Mouse (Mus musculus) NIH3T3 (cell line): Measurements from ENCODE around the gene Mn1.

Experiments used
- DNase-seq: peaks from one replicate; pipeline ENCODE4 v3.0.0-alpha.2; 2012; ENCODE audit warnings: low read depth

Gene Mn1

DNA sequence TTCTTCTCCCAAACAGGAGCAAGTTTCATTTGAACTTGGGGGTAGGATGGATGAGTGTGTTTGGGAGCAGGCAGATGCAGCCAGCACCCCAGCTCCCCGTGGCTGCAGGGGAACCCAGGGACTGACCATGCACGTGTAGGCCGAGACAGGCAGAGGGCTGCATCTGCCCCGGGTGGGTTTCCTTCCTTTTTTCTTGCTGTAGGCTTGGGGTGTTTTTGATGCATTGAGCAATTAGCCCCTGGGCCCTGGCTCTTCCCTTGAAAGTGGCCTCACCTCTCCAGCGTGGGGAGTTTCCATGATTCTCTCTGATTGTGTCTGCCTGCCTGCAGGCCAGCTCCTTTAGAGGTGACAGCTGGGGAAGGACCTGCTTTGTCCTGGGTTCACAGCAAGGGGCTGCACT, 15.7 kb downstream of the Mn1 start:
- no peak for DNase-seq

DNA sequence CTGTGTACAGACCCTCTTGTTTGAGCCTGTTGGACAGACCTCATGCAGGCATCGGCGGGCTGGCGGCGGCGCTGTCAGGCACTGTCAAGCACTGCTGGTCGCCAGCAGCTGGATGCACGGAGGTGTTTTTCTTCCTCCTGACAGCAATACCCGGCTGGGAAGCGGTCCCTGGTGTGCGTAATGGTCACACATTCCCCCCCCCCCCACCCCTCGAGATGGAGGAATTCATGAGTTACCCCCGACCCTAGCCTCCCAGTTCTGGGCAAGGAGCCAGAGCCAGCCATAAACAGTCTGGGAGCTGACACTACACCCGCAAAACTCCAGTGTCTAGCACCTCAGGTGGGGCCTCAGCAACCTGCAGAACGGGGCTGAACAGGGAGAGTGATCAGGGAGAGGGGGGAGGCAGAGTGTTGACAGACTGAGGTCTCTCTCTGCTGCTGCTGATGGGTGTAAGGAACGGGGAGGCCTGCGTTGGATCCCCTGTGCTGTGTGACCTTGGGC, 17.2 kb downstream of the Mn1 start:
- DNase-seq = no peak

DNA sequence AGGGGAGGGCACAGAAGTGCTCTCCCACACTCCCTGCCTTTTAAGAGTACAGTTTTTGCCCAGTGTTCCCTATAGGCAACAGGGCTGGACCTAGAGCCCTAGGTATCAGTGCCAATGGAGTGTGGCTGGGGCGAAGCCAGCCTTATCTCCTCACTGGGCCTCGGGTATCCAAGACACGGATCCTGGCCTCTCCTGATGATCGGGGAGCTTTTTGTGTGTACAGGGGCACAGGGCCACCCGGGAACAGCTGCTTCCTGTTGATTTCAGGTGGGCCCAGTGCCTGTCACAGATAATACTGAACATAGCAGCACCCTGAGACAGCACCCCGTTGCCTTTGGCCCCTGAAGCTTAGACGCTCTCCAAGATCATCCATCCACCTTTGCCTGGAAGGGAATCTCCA, 19.1 kb downstream of the Mn1 start:
- no peak for DNase-seq

DNA sequence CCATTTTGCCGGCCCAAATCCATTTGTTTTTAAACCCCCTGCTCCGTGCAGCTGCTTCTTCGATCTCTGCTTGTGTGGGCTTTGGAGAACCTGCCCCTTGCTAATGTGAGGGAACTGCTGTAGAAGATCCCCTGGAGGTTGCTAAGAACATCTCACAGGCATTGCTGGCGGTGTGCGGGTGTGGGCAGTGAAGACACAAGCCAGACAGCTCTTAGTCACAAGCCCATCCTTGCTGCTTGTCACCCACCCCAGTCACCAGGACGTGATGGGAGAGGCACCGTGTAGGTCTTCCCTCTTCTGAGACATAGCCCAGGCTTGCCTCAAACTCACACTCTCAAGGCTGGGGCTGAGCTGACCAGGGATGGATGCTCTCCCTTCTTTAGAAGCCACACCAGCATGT, 20.0 kb downstream of the Mn1 start:
- DNase-seq = no peak

DNA sequence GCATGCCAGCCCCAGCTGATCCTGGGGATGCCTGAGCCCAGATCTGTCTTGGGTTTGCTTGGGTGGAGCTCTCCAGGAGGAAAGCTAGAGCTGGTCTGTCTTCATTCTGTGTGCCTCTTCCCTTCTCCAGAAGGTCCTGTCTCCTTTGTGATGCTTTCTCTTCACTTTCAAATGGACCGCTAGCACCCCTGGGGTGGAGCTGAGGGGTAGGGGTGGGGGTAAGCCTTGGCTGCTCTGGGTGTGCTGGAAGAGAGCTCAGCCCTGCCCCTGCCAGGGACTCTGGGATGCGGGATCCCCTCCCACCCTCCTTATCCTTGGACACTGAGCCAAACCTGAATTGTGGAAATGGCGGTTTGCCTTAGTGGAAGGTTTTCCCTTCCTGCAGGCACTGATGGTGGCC, 21.2 kb downstream of the Mn1 start:
- no peak for DNase-seq

DNA sequence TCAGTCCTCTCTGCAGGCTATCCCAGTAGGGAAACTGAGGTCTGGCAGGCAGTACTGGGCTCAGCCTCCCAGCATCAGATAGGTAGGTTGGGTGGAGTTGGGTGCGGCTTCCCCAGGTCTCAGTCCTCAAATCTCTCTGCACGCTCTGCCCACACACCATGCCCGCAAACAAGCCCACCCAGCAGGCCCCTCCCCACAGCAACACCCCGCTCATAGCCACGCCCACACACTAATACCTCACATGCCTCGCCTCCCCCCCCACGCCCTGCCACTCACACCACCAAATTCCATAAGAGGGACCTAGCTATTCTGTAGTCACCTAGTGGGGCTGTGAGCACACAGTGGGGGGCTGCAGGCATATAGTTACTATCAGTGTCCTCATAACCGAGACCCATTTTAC, 21.7 kb downstream of the Mn1 start:
- no peak for DNase-seq

DNA sequence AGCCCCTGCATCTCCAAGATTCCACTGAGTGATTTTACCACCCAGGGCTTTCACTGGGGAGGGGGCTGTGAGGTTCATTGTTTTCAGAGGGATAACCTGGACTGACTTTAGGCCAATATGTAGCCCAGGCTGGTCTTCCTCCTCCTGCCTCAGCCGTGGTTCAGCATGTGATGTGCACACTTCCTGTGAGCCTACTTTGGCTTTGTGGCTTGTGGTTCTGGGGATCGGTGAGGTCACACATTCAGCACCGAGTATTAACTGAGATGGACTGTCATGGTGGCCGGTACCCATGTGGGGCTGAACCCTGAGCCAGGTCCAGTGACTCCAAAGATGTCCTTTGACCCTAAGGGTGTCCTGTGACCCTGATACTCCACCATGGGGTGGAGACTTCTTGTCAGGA, 23.1 kb downstream of the Mn1 start:
- DNase-seq = no peak

DNA sequence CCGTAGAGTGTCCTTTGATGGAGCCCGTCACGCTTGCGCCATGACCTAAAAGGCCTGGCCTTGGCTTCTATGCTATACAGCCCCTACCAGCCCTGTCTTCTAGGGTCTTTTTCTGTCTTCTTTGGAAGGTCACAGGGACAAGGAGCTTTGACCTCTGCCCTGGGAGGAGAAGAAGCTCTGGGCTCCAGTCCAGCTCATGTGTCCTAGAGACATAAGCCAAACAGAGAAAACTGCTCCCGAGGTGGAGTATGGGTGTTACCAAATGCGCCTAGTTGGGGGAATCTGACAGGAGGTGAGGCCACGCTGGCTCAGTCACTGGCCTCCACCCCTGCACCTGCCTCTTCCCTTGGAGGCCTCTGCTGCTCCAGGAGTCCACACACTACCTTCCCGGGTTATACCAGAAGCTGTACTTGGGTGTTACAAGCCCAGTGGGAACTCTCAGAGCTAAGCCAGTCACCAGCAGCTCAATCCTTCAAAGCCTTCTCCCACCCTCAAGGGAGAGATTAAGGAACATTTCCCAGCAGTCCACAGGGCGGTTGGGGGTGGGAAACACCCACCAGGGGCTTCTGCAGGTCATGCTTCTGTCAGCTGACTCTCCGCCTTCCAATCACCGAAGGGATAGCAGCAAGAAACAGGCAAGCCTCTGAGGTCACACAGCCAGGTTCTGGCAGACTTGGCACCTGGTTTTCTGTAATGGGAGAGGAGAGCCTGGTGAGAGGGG, 25.1 kb downstream of the Mn1 start:
- DNase-seq = no peak

DNA sequence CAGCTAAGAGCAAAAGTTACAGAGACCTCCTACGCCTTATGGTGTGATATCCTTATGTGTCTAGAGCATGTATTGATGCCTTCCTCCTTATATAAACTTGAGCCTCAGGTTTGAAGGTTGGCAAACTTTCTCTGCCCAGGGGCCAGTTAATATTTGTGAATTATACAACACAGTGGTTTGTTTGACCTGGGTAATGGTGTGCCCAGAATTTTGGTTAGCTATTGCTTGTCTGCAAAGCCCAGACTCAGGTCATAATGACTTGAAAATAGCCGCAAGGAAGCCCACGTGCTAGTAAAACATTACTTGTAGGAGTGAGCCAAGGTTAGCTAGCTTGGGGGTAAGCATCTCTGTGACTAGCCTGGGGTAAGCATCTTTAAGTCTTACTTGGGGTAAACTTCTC, 26.5 kb downstream of the Mn1 start:
- DNase-seq = no peak

DNA sequence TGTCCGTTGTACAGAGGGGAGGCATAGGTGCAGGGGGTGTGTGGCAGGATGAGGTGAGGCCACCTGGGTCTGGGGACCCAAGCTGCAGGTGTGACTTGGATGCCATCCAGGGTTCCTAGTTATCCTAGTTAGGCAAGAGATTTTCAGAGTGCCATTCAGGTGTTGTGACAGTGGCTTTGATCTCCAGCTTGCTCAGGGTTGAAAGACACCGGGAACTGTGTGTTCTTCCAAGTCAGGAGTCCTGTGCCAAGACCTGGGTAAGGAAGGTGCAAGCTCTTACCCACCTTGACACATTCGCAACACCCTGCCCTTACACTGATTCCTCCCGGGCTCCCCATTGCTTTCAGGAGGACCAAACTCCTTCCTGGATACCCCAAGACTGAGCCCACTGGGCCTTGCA, 27.2 kb downstream of the Mn1 start:
- no peak for DNase-seq

DNA sequence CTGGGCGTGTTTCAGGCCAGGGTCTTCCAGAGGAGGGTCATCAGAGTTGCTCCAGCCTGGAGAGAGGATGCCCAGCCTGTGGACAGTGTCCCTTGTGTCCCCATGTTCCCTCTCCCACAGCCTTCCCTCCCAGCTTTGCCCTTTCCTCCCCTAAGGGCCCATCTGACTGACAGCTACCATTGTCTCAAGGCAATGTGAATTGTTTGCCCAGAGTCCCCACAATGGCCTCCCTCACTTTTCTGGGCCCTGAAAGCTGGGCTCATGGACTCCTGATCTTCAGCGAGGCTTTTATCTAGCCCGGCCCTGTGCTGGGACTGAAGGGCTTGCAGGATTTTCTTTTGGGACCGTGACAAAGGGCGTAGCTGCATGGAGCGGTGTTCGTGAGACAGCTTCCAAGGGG, 29.5 kb downstream of the Mn1 start:
- no peak for DNase-seq

DNA sequence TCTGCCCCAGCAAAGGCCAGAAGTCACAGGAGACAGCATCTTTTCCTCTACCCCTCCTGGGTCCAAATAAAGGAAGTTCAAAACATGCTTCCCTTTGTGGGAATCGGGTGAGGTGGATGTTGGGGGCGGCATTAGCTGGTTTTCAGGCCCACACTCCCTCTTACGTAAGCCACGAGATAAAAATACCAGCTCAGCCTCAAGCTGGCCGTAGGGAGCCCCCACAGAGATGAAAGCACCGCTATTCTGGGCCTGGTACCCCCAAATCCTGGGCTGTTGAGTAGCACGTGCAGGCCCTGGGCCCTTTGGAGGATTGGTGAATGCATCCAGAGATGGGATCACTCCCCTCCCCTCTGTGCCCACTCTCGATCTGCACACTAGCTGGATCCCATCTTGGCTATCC, 32.5 kb downstream of the Mn1 start:
- no peak for DNase-seq

DNA sequence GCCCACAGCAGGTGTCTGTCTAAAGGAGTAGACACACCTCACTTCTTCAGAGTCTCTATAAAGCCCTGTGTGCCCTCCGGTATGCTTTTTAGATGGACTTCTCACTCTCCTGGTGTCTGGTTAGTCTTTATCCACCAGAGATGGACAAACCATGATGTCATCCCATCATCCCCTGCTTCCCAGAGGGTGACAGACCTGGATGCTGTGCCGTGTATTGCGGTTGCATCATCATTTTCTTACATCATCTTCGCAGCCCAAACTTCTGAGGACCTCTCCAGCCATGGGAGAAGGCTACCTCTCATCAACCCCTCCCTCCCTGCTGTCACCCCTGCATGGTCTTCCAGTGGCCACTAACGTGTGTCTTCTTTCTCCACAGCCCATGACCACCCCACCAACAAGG, 37.1 kb downstream of the Mn1 start:
- peak; percentile 22 for DNase-seq

DNA sequence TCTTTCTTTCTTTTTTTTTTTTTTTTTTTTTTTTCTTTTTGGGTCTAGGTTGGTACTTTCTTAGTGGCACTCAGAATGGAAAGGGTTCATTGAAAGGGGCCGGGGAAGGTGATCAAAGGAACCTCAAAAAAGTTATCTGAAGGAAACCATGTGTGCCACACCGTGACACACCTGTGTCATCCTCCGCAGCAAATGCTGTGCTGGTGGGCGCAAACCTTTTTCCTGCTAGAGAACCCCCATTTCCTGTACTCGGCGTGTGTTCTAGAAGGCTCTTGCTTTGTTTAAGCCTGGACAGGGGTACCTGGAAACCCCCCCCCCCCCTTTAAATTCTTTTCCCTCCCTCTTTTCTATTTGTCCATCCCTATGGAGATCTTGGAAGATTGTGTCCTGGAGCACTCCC, 37.7 kb downstream of the Mn1 start:
- no peak for DNase-seq

DNA sequence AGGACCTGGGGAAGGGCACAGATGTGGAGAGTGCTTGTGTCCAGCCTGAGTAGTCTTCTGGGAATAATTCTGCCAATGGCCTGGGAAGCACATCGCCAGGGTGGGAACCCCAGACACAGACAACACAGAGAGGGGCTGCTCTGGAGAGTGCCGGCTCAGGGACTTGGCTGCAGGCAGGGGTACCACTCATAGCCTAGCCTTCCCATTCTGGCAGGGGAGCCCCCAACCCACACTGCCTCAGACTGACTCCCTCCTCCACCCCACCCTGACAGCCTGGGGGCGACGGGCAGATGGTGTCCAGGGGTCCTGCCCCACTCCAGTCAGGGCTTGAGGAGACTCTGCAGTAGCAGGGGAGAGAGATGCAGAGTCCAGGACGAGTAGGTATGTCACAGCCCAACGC, 41.5 kb downstream of the Mn1 start:
- DNase-seq = no peak

DNA sequence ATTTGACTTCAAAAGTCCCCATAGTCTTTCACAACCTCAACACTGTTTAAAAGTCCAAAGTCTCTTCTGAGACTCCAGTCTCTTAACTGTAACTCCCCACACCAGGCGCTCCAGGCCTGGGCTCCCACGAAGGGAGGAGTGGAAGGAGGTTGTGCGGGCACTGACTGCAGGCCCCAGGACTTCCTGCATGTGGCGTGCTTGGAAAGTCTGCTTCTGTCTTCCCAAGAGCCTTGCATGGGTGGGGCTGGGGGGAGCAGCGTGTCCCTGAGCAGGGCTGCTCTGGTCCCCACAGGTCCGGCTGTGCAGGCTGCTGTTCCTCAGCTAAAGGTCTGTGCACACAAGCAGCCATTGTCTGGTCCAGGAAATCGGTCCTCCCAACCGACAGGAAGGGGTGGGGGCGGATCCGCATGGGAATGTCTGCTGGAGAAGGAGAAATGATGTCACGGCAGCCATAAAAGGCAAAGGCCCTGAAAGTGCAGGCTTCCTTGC, 48.7 kb downstream of the Mn1 start:
- DNase-seq = no peak

DNA sequence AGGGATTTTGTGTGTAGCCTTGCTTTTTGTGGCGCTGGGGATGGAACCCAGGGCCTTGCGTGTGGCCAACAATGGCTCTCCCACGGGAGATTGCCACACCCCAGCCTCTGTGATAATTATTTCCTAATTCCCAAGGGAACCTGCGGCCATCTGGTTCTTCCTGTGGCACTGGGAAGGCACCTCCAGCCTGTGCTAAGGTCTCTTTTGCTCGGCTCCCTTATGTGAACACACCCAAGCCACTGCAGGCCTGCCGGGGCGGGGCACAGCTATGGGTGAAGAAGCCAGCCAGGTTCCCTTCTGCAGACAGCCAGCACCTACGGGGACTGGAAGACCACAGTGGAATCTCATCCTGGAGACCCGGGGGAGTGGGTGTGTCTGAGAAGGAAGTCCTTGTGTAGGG, 49.3 kb downstream of the Mn1 start:
- no peak for DNase-seq

DNA sequence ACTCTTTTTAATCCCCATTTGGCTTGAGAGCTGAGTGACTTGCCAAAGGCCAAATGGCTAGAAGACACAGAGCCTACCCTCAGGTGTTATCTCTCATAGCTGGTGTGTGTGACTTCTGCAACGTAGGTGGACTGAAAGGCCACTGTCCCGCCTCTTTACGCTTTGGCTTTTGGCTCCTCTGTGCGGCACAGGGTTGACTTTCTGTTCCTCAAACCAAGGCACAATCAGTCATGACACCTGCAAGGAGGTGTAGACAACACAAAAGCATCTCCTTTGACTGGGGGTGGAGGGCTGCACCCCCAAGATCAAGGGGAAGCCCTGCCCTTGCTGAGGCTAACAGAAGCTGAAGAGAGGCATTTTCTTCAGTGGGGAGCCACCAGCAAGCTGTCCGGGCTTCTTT, 50.5 kb downstream of the Mn1 start:
- DNase-seq = no peak

DNA sequence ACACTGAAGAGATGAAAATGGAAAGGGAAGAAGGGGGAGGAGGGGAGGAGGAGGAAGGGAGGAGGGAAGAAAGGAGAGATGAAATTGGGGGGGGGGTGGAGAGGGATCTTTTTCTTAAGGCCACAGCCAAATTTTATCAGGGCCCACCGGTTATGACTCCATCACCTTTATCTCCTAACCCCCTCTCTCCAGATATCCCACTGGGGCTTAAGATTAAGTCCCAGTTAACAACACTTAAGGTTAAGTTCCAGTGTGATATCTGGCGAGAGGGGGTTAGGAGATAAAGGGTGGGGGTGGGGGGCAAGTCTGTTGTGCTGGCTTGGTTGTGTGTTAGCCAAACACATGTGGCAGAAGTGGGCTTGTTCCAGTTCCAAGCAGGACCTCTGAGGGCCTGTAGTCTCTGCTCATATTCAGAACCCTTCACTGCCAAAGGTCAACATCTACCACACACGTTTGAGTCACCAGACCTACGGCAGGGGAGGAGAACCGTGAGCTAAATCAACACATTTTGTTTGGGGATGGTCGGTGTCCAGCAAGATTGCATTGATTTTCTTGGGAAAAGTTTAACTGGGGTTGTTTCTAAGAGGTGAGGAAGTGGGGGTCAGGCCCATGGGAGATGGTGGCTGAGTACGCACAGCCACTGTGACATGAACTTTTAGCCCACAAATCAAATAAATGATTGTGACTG, 52.2 kb downstream of the Mn1 start:
- no peak for DNase-seq

DNA sequence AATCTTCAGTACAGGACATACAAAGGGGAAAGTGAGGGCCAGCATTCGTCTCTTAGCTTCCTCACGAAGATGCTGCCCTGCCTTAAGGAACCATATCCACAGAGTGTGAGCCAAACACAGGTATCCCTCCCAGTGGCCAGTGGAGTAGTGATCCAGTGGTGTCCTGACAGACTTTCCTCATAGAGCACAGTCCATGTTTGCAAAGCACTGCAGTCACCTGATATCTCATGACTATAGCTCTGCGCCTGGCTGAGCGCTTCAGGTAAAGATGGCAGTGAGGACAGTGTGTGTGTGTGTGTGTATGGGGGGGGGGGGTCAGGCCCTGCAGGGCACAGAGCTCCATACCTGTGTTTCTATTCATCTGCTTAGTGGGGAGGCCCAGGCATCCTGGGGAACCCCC, 53.7 kb downstream of the Mn1 start:
- no peak for DNase-seq

DNA sequence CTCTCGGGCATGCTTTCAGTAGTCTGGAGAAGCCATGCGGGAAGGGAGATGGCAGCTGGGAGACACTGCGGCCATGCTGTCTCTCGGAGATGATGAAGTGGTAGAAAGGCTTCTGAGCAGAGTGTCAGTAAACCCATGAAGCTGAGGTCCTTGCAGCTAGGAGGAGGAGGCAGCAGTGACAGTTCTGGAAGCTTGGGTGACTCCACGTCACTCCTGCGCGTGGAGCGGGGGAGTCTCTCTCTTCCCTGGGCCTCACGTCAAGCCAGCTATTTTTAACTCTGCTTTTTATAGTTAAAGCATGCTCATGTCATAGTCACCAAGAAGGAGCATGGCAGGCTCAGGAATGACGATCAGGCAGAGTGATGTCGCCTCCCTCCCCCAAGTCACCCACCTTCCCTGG, 56.3 kb downstream of the Mn1 start:
- no peak for DNase-seq

DNA sequence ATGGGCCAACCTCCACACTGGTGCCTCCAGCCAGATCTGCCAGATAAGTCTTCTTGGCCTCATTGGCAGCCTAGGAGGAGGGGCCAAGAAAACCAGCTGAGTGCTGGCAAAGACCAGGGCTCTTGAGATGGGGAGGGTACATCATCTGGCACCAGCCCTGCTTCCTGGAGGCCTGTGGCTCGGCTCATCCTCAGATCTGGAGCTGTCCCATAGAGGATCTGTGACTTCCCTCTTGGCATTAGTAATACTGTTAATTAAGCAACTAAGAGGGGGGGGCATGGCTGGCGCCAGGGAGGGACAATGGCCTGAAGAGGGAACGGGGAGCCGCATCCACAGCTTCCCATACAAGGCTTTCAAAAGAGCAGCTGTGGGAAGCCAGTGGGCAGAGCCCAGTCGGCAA, 58.6 kb downstream of the Mn1 start:
- no peak for DNase-seq

DNA sequence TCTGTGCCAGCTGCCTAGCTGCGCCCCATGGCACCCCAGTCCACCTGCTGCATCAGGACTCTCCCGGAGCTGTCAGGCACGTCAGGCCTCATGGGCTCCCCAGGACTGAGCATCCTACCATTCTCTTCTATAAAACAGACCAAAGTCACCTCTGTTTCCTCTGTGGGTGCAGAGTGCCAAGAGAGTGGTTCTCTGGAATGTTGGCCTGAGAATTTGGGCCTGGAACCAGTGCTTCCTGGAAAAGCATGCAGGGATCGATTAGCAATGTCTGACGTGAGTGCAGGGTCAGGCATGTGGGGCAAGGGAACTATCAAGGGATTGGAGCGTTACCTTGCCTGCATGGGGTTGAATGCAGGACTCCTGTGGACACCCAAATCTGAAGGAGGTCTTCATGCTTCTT, 59.0 kb downstream of the Mn1 start:
- DNase-seq = peak; percentile 59

DNA sequence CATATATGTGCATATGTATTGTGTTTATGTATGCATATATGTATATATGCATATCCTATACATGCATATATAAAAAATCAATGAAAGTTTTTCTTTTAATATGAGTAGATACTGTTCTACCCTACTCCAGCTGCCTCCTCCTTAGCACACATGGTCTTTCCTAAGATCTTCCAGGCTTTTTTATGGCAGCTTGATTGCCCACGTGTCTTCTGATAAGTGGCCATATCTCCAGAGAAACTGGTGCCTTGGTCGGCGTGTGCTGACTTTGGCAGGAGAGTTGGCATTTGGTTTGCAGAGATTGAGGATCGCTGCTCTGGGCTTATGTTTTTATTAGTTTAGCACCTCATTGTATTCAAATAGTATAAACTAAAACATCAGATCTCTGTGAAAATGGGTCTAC, 68.7 kb downstream of the Mn1 start:
- no peak for DNase-seq
